Mouse (Mus musculus) brain, embryonic 18.5 days (tissue): ENCODE measurements around the gene Gabbr2.

Experiments used
- DNase-seq: peaks from one replicate; pipeline ENCODE4 v3.0.0-alpha.2; 2012; ENCODE audit warnings: low read depth, low spot score

Gene Gabbr2

GRCm38 (mm10) chr4:46988824-46989223 is 2.8 kb downstream of the Gabbr2 start:
- DNase-seq, result no peak

- no peak for DNase-seq
Observed at GRCm38 (mm10) chr4:46988257-46988656, 3.4 kb downstream of the Gabbr2 start.

- DNase-seq, result no peak
Observed at GRCm38 (mm10) chr4:46987809-46988208, 3.9 kb downstream of the Gabbr2 start.

- DNase-seq, result no peak
Observed at GRCm38 (mm10) chr4:46986054-46986453, 5.6 kb downstream of the Gabbr2 start.

GRCm38 (mm10) chr4:46982912-46983311 is 8.8 kb downstream of the Gabbr2 start:
- no peak for DNase-seq

- no peak for DNase-seq
Observed at GRCm38 (mm10) chr4:46982094-46982493, 9.6 kb downstream of the Gabbr2 start.

- no peak for DNase-seq
Observed at GRCm38 (mm10) chr4:46978371-46978770, 13.3 kb downstream of the Gabbr2 start.

- DNase-seq, result no peak
Observed at GRCm38 (mm10) chr4:46977161-46977560, 14.5 kb downstream of the Gabbr2 start.

- no peak for DNase-seq
Observed at GRCm38 (mm10) chr4:46976671-46977071, 15.0 kb downstream of the Gabbr2 start.

- DNase-seq, result no peak
Observed at GRCm38 (mm10) chr4:46973322-46973721, 18.4 kb downstream of the Gabbr2 start.

GRCm38 (mm10) chr4:46967981-46968380 is 23.7 kb downstream of the Gabbr2 start:
- DNase-seq, result no peak

GRCm38 (mm10) chr4:46966551-46966950 is 25.1 kb downstream of the Gabbr2 start:
- DNase-seq, result no peak

GRCm38 (mm10) chr4:46961403-46961802 is 30.3 kb downstream of the Gabbr2 start:
- no peak for DNase-seq

GRCm38 (mm10) chr4:46960208-46960607 is 31.5 kb downstream of the Gabbr2 start:
- no peak for DNase-seq

GRCm38 (mm10) chr4:46959776-46960175 is 31.9 kb downstream of the Gabbr2 start:
- DNase-seq, result no peak

- DNase-seq, result no peak
Observed at GRCm38 (mm10) chr4:46957955-46958354, 33.7 kb downstream of the Gabbr2 start.

- DNase-seq, result no peak
Observed at GRCm38 (mm10) chr4:46956966-46957365, 34.7 kb downstream of the Gabbr2 start.

- DNase-seq, result no peak
Observed at GRCm38 (mm10) chr4:46953021-46953420, 38.7 kb downstream of the Gabbr2 start.

GRCm38 (mm10) chr4:46952562-46952961 is 39.1 kb downstream of the Gabbr2 start:
- no peak for DNase-seq

- DNase-seq, result no peak
Observed at GRCm38 (mm10) chr4:46934291-46934690, 57.4 kb downstream of the Gabbr2 start.

- no peak for DNase-seq
Observed at GRCm38 (mm10) chr4:46933590-46933989, 58.1 kb downstream of the Gabbr2 start.

- no peak for DNase-seq
Observed at GRCm38 (mm10) chr4:46931706-46932397, 59.8 kb downstream of the Gabbr2 start.

- no peak for DNase-seq
Observed at GRCm38 (mm10) chr4:46928112-46928511, 63.6 kb downstream of the Gabbr2 start.

GRCm38 (mm10) chr4:46919144-46919543 is 72.5 kb downstream of the Gabbr2 start:
- no peak for DNase-seq
